Mouse (Mus musculus): ENCODE results near the gene Nav3.

DNA sequence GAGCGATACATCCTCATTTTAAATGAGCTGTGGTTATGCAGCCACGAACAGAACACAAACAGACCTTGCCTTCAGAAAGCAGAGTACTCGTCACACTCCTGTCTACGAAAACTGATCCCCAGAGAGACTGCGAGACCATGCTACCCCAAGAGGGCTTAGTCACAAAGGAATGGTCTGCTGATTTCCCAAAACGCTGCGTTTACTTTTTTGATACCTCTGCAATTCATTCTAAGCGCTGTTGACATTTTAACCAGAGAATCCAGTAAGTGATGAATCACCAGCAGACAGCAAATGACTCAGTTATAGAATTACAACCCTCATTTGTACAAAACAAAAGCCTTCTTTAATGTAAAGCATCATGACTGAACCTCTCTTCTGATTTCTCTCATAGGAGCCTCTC lies 28.8 kb upstream of the Nav3 start:
- TF ChIP-seq CTCF (IDR thresholded peaks at IDR 0.05; ENCODE audit: low read depth) (no peak), EP300 (IDR thresholded peaks at IDR 0.05; ENCODE audit: low read depth) (no peak)
